Mouse (Mus musculus) urinary bladder, postnatal 25 days (tissue): ENCODE data around the gene Lmbr1l.
A peak's percentile ranks its signal among the peaks of the same experiment; 100 is the strongest.
"Not testable (repeated sequence)": the region's sequence is repeated elsewhere in the genome, so short reads cannot be mapped to it uniquely, and the experiment has no call there.

Experiments used
- DNase-seq: peaks from one replicate; pipeline ENCODE4 v3.0.0; 2022; ENCODE audit warnings: low spot score

The Lmbr1l gene

GRCm38 (mm10) chr15:98917538-98918498 is at the start of gene Lmbr1l:
Gene Lmbr1l, minus strand, starts transcription at chr15:98918231.
- DNase-seq, result peak; percentile 93

GRCm38 (mm10) chr15:98959531-98959930 is 41.5 kb upstream of the Lmbr1l start:
- DNase-seq, result no peak

- no peak for DNase-seq
Measured at GRCm38 (mm10) chr15:98958901-98959420, 40.9 kb upstream of the Lmbr1l start.

GRCm38 (mm10) chr15:98957475-98957874 is 39.4 kb upstream of the Lmbr1l start:
- no peak for DNase-seq

- no peak for DNase-seq
Measured at GRCm38 (mm10) chr15:98956000-98956399, 38.0 kb upstream of the Lmbr1l start.

- no peak for DNase-seq
Measured at GRCm38 (mm10) chr15:98955324-98955723, 37.3 kb upstream of the Lmbr1l start.

GRCm38 (mm10) chr15:98954425-98955253 is 36.6 kb upstream of the Lmbr1l start:
- no peak for DNase-seq

GRCm38 (mm10) chr15:98953401-98954356 is 35.6 kb upstream of the Lmbr1l start, which contains the start of the genes Gm49450 and Tuba1a:
Gene Gm49450, minus strand, starts transcription at chr15:98953551.
Gene Tuba1a, minus strand, starts transcription at chr15:98953703.
- peak; percentile 72 for DNase-seq

- DNase-seq, result peak; percentile 46
Measured at GRCm38 (mm10) chr15:98952751-98953400, 34.8 kb upstream of the Lmbr1l start.

GRCm38 (mm10) chr15:98952063-98952455 is 34.0 kb upstream of the Lmbr1l start:
- DNase-seq, result no peak

- DNase-seq, result not testable (repeated sequence)
Measured at GRCm38 (mm10) chr15:98951122-98952062, 33.4 kb upstream of the Lmbr1l start.

- DNase-seq, result no peak
Measured at GRCm38 (mm10) chr15:98949607-98949892, 31.5 kb upstream of the Lmbr1l start.

GRCm38 (mm10) chr15:98948857-98949606 is 31.0 kb upstream of the Lmbr1l start:
- DNase-seq, result no peak

- DNase-seq, result no peak
Measured at GRCm38 (mm10) chr15:98948382-98948781, 30.4 kb upstream of the Lmbr1l start.

GRCm38 (mm10) chr15:98947884-98948283 is 29.9 kb upstream of the Lmbr1l start:
- no peak for DNase-seq

GRCm38 (mm10) chr15:98943133-98943532 is 25.1 kb upstream of the Lmbr1l start:
- no peak for DNase-seq

GRCm38 (mm10) chr15:98942081-98942480 is 24.1 kb upstream of the Lmbr1l start:
- DNase-seq, result no peak

- DNase-seq, result no peak
Measured at GRCm38 (mm10) chr15:98941539-98941938, 23.5 kb upstream of the Lmbr1l start.

- no peak for DNase-seq
Measured at GRCm38 (mm10) chr15:98940816-98941215, 22.8 kb upstream of the Lmbr1l start.
